Mouse (Mus musculus): ENCODE data around the gene Tra2a.
A peak's percentile ranks its signal among the peaks of the same experiment; 100 is the strongest.

The Tra2a gene

DNA sequence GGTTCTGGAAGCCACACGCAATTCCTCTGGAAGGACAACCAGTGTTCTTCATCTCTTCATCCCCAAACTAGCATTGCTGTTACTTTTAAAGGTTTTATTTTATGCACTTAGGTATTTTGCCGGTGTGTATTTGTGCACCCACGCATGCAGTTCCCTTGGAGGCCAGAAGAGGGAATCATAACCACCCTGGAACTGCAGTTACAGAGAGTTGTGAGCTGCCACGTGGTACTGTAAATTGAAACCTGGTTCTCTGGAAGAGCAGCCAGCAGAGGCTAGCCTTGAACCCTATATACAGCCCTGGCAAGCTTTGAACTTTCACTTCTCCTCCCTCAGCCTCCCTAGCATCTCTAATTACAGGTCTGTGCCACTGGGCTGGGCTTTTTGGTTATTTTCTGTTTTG is 30.5 kb downstream of the Tra2a start:
- no peak for DNase-seq (ENCODE audit: low spot score)

DNA sequence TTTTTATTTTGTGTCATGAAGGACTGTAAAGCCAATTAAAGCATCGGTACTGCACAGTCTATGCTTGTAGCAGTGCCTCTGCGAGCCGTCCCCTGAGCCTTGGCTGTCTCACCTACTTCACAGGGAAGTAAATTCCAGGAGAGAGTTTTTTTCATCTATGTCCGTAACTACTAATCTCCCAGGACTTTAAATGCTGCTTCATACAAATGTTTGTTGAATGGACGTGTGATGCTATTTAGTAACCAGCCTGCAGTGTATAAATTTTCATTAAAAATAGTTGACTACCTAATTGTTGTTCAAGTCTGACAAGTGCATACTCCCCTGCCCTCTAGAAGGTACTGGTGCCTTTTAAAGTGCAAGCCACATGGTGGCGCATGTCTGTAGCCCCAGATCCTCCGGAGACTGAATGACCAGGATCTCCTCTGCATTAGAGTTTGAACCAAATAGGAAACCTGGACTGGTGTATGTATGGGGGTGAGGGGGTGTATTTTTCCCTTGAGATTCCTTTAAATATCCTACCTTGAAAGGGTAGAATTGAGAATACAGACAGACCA is 35.6 kb downstream of the Tra2a start:
- no peak for DNase-seq (ENCODE audit: low spot score)

DNA sequence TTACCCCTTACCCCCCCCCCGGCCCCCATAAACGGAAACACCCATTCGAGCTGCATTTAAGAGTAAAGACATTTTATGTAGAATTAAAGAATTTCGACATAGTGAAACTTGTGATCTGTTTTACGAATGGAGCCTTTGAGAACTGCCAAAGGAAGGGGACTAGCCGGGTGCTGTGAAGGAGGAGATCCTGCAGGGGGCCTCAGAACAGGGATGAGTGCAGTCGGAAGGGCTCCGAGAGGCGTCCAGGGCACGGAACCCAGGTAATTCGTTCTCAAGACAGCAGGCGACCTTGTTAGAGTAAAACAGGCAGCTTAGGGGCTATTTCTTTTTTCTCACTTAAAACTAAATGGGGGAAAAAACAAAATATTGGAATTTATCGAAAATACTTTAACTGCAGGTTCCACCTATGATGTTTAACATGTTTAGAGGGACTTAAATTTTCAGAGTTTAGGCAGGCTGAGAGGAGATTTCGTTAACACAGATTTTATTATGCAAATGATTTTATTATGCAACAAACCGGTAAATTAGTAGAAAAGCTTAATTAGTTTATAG is 36.6 kb downstream of the Tra2a start:
- DNase-seq (ENCODE audit: low spot score), result peak; percentile 54

DNA sequence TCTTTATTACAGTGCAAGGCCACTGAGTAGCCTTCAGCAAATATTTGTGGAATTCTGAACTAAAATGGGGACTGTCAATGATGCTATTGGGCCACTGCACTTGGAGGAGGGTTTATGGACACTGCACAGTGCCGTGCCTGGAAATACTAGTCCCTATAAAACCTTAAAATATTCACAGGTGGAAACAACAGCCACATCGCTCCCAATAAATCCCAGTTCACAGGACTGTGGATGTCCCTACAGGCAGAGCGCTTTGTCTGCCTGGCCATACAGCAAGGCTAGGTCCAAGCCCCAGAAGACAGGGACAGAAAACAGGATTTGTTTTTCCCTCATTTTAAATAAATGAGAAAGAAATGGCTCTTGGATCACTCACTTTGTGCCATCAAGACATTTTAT is 38.1 kb downstream of the Tra2a start:
- no peak for DNase-seq (ENCODE audit: low spot score)

DNA sequence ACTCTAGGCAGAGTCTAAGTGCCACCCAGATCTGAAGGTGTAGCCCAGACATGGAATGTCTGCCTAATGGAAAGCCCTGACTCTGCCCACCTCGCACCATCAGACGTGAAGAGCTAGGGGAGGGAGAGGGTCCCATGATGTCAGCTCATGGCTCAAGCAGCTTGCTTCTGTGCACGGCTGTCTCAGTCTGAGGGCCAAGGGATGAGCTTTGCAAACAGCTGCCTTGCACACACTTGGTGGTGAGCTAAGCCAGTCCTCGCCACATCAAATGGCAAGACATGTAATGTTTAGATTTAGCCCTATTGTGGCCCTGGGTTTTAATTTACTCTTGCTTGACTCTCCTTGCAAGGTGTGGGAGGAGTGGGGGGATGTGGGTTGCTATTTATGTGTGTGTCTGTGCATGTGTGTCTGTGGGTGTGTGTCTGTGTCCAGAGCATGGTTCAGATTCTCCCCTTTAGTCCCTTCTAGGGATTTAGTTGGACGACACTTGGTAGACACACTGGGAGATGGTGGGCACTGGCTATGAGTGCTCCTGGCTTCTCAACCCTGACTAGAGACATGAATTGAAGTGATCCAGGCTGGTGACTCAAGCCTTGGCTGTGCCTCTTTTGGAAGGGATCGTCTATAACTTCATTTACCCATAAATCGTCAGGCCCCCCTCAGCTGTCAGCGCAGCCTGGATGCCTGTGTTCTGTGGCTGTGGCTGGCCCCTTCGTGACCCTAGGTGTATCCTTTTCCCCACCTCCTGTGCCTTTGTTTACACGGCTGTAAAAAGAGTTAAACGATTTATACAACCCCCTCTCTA is 38.7 kb downstream of the Tra2a start:
- no peak for DNase-seq (ENCODE audit: low spot score)

DNA sequence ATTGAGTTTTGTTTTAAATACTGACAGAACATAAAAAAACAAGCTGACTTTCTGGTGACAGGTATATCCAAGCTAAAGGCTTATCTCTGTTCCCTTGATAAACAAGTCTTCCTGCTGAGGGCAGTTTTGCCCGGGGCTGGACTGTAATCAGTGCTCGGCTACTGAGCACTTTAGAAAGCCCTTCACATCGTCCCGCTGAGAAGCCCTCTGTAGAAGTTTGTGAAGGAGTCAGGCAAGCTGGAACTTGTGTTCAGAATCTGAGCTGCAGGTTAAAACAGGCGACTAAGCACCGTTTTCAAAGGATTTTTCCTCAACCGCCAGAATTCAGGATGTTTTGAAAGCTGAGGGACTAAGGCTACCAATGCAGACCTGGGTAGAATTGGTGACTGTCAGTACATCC is 41.9 kb downstream of the Tra2a start:
- DNase-seq (ENCODE audit: low spot score), result no peak

DNA sequence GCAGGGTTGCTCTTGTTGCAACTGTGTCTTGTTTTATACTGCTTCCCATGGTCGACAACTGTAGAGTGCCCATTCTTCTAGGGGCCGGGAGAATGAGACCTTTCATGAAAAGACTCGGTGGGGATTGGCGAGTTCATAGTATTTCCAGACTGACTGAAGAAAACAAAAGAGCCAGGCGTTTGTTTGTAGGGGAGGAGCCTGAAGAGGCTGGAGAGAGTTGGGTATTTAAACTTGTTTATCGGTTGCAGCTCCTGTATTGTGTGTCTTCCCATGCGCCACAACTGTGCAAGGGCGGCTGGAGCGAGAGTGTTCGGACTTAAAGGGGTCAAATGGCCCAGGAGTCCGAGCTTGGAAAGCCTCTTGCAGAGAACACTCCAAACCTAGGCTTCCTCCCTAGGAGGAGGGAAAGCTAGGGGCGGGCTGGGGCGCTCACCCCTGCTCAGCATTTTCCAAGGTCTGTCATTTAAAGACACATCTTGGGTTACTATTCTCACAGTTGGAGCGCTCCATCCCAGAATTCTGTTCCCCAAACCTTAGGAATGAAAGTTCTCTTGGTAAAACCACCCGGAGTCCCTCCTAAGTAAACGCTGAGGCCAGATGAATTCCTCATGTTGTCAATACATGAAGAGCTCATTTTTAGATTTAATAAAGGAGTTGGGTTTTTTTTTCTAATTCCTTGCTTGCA is 43.8 kb downstream of the Tra2a start:
- DNase-seq (ENCODE audit: low spot score), result no peak

DNA sequence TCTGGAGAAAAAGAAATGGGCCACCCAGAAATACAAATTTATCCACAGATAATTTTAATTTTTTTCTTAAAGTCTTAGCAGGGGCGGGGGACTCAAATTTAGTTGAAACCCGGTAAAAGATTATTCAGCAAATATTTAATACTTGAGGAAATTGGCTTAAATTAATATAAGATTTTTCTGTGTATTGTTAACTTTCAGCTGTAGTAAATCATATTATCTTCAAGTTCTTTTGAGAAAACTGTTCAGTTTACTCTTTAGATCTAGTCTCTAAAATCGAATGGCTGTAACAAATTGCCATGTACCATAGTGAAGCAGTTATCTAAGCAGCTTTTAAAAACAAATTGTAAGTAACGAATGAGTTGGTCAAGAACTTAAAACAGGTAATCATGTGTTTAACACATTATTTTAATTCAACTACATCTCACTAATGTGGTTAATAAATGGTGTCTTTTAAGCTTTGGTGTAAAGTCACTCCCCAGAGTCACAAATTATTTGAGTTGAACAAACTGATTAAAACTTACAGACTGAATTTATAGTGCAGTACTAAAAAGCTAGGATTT is 44.8 kb downstream of the Tra2a start:
- DNase-seq (ENCODE audit: low spot score), result no peak

DNA sequence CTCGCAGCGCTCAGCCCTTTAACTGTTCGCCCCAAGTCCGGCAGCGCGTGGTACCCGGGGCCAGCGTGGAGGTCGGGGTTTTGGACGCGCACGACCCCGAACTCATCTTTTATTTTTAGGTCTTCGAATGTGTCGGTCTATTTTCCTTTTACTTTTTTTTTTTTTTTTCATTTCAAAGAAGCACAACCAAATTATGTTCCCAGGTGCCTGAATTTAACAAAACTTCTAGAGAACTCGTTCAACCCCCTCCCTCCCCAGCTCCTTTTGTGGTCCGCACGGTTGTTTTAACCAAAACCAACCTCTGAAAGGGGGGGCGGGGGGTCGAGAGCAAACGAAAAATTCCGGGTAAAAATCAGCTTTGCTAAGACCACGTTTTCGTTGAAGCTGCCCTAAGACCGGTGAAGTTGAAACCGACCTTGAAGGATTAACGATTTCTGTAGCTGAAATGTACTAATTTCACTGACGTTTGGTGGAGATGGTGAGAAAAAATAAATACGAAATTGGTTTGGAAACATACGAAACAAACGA is 45.5 kb downstream of the Tra2a start:
- no peak for DNase-seq (ENCODE audit: low spot score)

DNA sequence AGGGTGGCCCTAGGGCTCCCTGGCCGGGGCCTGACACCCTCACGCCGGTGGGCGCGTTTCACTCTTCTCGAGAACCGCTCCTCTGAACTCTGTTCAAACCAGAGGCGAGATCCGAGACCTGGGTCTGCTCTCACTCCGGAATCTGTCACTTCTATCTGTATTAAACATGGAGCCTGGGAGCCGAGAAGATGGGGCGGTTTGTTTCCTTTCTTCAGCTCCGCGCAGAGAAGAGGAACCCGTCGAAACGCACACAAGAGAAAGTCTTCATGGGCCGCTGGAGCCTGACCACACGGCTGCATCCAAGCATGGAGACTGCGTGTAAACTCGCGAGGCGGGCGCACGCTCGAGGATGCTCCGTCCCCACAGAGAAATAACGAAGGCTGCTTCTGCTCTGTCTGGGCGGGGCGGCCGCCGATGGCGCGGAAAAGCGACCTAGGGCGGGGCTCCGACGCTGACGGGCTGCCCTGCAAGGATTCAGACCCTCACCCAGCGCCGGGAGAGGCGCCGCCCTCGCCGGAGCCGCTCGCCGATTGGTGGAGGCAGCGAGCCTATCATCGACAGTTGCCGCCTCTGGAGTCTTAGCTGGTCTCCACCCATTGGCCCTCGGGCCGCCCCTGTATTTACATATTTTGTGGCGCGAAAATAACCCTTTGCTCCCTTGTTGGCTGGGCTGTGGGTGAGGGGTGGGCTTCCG is 46.1 kb downstream of the Tra2a start:
- peak; percentile 99 for DNase-seq (ENCODE audit: low spot score)

DNA sequence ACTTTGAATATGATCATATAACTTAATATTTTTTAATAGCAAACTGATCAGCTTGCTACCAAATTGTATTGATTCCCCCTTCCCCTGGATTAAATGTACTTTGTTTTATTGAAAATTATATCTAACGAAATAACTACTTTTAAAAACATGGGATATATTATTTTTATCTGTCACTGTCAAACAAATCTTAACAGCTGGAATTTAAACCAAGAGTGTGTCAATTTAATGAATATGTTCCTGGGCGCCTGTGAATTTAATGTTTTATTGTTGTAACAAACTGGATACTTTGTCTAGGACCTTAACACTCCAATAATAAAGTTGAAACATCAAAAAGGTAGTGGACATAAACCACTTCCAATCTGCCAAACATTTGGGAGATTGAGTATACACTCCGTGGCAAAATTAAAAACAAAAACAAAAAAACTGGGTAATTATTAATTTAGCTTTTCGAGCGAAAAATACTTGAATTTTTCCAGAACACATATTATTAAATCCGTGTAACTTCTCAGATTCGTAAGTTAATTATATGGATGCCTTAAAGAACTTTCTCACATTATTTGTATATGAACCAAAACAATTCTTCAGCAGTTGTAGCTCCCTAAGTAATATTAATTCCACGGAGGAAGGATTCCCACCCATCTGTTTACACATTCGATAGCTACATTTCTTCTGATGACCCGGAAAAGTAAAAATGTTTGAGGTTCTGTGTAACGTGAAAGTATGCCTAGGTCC is 46.9 kb downstream of the Tra2a start:
- DNase-seq (ENCODE audit: low spot score), result no peak

DNA sequence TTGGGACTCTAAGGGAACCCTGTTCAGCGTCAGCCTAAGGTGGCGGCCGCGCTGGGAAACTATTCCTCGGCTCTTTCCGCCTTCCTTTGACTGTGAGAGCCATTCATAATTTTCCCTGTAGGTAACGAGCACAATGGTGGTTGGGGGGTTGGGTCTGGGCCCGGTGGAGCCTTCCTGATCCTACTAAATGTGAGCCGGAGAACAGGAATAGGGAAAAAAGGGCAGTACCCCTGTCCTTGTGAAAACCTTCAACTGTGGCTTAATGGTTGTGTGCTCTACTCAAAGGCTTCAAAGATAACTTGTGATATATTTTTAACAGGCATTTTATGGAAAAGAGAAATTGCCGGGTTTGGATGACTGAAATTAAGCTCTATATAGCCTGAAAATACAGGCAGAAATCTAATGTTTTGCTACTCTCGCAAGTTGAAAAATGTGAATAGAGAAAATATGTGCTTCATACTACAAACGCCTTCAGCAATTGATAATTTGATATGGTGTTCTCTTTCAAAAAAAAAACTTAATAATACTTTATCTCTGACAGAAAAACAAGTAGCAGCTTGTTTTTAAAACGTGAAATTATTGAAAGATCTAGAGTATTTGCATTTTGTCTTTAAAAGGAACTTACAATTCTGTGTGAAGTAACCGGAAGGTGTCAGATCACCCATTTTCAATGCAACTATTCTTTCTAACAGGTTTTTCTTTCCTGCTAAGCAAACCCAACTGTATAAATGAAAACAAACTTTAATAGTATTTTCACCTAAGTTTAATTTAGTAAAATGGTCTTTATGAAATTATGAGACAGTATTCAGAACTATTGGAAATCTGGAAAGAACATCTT is 47.9 kb downstream of the Tra2a start:
- DNase-seq (ENCODE audit: low spot score), result no peak

DNA sequence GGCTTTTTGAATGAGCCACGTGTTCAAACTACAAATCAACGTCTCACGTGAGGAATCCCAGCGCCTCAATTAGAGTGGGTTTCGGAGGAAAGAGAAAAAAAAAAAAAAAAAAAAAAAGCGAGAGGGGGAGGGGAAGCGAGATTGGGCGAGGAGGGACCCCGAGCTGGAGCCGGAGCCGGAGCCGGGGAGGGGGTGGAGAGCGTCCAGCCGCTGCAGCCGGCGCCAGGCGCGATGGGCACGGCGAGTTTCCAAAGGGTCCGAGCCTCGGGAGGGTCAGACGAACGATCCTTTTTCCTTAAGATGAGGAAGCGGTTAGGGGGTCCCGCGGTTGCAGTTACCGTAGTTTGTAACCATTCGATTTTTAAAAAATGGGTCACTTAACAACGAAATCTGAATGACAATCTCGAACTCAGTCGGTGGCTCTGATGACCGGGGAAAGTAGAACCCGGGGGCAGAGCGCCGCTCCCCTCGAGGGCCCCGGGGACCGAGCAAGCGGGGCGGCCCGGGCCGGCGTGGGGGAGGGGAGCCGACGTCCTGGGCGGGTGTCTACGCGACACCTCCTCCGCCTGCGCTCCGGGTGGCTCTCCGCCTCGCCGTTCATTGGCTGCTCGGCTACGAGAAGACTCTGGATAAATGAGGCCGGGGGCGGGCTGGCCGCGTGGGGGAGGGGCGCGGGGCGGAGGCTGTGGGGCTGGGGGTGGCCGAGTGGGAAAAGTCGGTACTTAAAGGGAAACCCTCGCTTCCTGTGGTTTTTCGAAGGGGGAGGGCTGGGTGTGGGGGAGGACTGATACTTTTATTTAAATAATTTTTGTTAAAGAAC is 48.7 kb downstream of the Tra2a start, which contains the start of gene Igf2bp3:
Gene Igf2bp3, minus strand, starts transcription at position 30 of the 820 bp plus-strand sequence.
- DNase-seq (ENCODE audit: low spot score), result peak; percentile 98

DNA sequence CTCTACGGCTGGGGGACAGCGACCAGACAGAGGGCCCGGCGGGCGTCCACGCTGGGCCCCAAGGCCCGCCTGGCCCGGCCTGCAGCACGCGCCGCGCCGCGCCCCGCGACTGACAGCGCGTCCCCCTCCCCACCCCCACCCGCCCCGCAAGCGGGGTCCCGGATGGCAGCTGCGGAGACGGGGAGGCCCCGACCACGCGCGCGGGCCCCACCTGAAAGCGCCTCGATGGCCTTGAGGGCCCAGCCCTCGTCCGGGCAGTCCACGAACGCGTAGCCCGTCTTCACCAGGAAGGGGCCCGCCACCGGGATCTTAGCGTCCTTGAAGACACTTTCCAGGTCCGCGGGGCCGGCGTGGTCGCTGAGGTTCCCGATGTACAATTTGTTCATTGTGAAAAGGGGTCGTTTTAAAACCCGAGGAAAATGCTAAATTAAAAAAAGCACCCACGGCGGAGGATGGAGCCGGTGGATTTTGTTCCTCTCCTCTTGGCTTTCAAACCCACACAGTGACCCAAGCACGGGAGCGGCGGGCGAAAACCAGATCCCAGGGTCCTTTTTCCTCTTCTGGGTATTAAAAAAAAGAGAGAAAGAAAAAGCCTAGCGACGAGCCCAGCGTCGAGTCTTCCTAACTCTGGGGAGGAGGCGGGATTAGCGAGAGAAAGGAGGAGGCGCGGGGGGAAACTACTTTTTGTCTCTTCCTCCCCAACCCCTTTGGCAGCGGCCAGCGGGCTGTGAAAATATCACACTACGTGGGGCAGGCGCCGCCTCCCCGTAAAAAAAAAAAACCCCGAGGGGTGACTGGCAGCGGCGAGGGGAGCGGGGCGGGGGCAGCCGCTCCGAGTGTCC is 49.5 kb downstream of the Tra2a start:
- DNase-seq (ENCODE audit: low spot score), result peak; percentile 91

DNA sequence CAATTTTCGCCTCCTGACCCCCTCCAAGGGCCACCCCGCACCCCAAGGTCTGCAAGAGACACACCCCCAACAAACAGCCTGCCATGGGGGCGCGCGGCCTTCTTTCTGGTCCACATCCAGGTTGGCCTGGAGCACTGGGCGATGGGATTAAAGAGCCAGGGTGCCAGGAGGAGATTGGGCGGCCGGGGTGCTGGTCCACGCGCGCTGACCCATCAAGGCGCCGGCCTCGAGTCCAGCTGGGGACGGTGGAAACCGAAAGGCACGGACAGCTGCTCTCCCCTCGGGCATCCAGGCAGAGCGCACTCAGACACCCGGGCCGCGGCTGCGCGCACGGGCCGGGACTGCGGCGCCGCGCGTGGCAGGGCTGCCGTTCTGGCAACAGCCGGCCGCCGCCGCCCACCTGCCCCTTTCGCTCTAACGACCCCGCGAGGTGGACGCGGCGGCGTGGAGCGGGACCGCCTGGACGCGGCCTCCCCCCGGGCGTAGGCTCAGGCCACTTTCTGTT is 50.2 kb downstream of the Tra2a start:
- DNase-seq (ENCODE audit: low spot score), result peak; percentile 69

DNA sequence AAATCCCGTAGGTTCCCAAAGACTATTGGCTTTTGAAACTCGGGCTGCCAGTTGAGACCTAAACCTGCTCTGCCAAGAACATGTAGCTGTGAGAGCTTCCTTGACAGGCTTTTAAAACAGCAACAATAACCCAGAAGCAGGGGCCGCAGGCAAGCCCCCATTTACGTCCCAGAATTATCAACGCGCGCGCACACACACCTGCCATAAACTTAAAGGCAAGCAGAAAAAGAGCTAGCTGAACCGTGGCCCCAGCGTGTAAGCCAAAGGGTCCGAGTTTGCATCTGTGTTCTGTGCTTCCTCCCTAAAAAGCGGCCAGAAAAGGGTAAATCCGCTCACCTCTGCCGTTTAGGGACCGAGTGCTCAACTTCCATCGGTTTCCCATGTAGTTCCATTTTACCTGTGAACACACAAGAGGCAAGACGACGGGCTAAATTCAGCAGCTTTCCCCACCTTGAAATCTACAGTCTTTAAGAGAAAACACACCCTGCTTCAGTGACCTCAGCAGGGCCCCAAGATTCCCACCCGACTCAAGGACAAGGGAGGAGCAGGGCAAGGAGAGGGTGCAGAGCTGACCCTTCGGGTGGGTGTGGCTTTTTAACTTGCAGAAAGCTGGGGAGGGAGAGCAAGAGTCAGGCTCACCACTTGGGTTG is 50.8 kb downstream of the Tra2a start:
- no peak for DNase-seq (ENCODE audit: low spot score)

DNA sequence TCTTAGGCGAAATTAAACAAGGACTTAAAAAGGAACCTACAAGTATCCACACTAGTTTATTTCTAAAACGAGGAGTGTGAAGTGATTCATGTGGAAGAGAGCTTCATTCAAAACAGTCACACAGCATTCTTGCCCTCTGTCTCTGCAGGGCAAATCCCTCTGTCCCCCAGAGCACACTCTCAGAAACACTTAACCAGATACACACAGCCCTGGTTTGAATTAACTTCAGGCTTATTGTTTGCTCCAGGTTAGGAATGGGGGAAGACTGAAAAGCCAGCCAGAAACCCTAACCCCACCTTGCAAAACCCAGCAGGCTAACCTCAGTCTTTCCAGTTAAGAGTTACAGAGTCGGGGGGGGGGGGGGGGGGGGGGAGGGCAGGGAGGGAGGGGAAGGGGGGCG is 51.7 kb downstream of the Tra2a start:
- no peak for DNase-seq (ENCODE audit: low spot score)

DNA sequence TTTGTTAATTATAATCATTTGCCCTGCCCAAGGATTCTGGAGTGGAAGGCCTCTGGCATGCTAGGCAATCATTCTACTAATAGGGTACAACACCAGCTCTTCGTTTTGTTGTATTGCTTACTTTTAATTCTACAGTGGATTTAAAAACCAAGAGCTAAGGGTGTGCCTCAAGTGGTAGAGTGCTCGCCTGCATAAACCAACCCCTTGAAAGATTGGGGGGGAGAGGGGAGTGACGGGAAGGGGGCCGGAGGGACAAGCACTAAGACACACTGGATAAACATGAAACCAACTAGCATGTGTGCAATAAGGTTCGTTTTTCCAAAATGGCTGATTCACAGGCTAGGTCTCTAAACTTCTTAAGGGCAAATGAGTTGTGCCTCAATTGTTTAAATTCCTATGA is 52.2 kb downstream of the Tra2a start:
- DNase-seq (ENCODE audit: low spot score), result no peak
